Mouse (Mus musculus): ENCODE results near the gene Olfr1202. TPM values are rescaled to one million over a fixed set of nuclear protein-coding genes. Genes with fewer than 3 reads are reported as not detected.

The Olfr1202 gene
- not detected for polyA plus RNA-seq (2014; fragmentation: Illumina TruSeq; extraction: RNeasy Lipid Tissue Mini Kit (QIAGEN cat#74804); ENCODE audit: low read depth, low replicate concordance)

DNA sequence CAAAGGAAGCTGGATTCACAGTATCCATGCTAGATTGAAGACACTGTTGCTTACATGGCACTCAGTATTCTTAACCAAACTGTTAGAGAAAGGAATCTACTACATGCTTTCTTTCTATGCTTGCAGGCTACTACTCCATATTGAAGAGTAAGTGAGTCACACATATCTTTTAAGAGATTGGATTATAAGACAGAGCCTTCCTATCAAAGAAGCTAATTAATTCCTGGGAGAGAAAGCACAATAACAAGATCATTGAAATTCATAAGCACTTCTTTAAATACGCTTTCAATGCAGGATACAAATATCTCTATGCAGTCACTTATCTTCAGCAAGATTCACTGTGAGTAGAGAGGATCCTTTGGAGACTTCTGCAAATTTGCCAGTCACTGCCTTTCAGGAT is at the start of gene Olfr1202:
Gene Olfr1202 (plus strand): TSS at position 301 of the 400 bp plus-strand sequence.

DNA sequence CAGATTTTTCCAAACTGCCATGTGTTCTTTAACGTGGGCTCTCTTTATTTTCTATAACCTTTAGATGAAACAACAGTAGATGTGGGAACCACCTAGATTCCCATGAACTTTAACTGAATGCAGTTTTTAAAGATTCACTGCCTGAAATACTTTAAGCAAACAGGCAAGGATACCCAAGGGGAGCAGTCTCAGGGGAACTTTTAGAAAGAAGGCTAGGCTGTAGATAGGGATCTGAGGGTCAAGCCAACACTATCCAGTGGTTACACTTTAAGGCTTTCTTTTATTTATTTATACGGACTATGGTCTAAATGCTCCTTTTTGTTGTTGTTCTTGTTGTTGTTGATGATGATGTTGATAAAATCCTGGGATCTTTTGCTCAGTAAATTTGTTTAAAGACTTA is 43.9 kb upstream of the Olfr1202 start, which contains the start of gene Olfr1200:
Gene Olfr1200 (minus strand): TSS at position 101 of the 400 bp plus-strand sequence.

DNA sequence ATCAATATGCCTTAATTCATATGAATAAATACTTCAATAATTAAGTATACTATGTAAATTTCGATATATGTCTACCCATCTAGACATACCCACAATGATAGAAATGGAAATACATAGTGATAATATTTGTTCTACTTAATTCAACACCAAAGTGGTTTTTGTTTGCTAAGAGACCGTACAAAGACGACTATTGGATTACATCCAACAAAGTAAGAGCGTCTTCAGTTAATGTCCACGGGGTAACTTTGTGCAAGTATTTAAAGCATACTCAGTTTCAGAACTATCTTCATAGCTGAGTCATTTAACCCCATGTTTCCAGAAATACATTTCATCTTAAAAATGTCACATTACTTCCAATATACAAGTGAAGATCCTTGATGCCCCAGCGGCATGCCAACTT is 21.6 kb upstream of the Olfr1202 start, which contains the start of gene Olfr1201:
Gene Olfr1201 (plus strand): TSS at position 301 of the 400 bp plus-strand sequence.

DNA sequence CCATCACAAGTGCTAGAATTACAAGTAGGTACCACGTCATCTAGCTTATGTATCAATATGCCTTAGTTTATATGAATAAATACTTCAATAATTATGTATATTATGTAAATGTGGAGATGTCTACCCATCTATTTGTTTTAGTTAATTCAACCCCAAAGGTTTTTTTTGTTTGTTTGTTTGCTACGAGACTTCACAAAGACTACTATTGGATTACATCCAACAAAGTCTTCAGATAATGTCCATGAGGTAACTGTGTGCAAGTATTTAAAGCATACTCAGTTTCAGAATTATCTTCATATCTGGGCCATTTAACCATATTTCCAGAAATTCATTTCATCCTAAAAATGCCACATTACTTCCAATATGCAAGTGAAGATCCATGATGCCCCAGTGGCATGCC is 15.1 kb downstream of the Olfr1202 start, which contains the start of gene Olfr1205:
Gene Olfr1205 (plus strand): TSS at position 301 of the 400 bp plus-strand sequence.

DNA sequence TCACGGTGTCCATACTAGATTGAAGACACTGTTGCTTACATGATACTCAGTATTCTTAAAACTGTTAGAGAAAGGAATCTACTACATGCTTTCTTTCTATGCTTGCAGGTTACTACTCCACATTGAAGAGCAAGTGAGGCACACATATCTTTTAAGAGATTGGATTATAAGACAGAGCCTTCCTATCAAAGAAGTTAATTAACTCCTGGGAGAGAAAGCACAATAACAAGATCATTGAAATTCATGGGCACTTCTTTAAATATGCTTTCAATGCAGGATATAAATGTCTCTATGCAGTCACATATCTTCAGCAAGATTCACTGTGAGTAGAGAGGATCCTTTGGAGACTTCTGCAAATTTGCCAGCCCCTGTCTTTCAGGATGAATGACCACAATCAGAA is 34.7 kb downstream of the Olfr1202 start, which contains the start of gene Olfr1204:
Gene Olfr1204 (plus strand): TSS at position 301 of the 400 bp plus-strand sequence.

DNA sequence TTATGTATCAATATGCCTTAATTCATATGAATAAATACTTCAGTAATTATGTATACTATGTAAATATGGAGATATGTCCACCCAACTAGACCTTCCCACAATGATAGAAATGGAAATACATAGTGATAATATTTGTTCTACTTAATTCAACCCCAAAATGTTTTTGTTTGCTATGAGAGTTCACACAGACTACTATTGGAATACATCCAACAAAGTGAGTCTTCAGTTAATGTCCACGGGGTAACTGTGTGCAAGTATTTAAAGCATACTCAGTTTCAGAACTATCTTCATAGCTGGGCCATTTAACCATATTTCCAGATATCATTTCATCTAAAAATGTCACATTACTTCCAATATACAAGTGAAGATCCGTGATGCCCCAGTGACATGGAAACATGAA is 48.6 kb downstream of the Olfr1202 start, which contains the start of gene Olfr1206:
Gene Olfr1206 (plus strand): TSS at position 301 of the 400 bp plus-strand sequence.

Other genes with a start within 250 kb of the Olfr1202 start
- gene Olfr1189, start 228.0 kb upstream of the Olfr1202 start, polyA plus RNA-seq (2014; fragmentation: Illumina TruSeq; extraction: RNeasy Lipid Tissue Mini Kit (QIAGEN cat#74804); ENCODE audit: low read depth, low replicate concordance): not detected
- not detected for gene Olfr1191-ps1, start 174.0 kb upstream of the Olfr1202 start, polyA plus RNA-seq (2014; fragmentation: Illumina TruSeq; extraction: RNeasy Lipid Tissue Mini Kit (QIAGEN cat#74804); ENCODE audit: low read depth, low replicate concordance)
- not detected for gene Olfr1192-ps1, start 166.0 kb upstream of the Olfr1202 start, polyA plus RNA-seq (2014; fragmentation: Illumina TruSeq; extraction: RNeasy Lipid Tissue Mini Kit (QIAGEN cat#74804); ENCODE audit: low read depth, low replicate concordance)
- gene Olfr1193, start 138.9 kb upstream of the Olfr1202 start, polyA plus RNA-seq (2014; fragmentation: Illumina TruSeq; extraction: RNeasy Lipid Tissue Mini Kit (QIAGEN cat#74804); ENCODE audit: low read depth, low replicate concordance): not detected
- not detected for gene Olfr1195, start 125.3 kb upstream of the Olfr1202 start, polyA plus RNA-seq (2014; fragmentation: Illumina TruSeq; extraction: RNeasy Lipid Tissue Mini Kit (QIAGEN cat#74804); ENCODE audit: low read depth, low replicate concordance)
- gene Olfr1196, start 109.9 kb upstream of the Olfr1202 start, polyA plus RNA-seq (2014; fragmentation: Illumina TruSeq; extraction: RNeasy Lipid Tissue Mini Kit (QIAGEN cat#74804); ENCODE audit: low read depth, low replicate concordance): not detected
- gene Olfr1197, start 82.1 kb upstream of the Olfr1202 start, polyA plus RNA-seq (2014; fragmentation: Illumina TruSeq; extraction: RNeasy Lipid Tissue Mini Kit (QIAGEN cat#74804); ENCODE audit: low read depth, low replicate concordance): not detected
- gene Olfr1198, start 63.1 kb upstream of the Olfr1202 start, polyA plus RNA-seq (2014; fragmentation: Illumina TruSeq; extraction: RNeasy Lipid Tissue Mini Kit (QIAGEN cat#74804); ENCODE audit: low read depth, low replicate concordance): not detected
- gene Olfr1199, start 54.0 kb upstream of the Olfr1202 start, polyA plus RNA-seq (2014; fragmentation: Illumina TruSeq; extraction: RNeasy Lipid Tissue Mini Kit (QIAGEN cat#74804); ENCODE audit: low read depth, low replicate concordance): not detected
- not detected for gene Olfr1200, start 44.0 kb upstream of the Olfr1202 start, polyA plus RNA-seq (2014; fragmentation: Illumina TruSeq; extraction: RNeasy Lipid Tissue Mini Kit (QIAGEN cat#74804); ENCODE audit: low read depth, low replicate concordance)
- not detected for gene Olfr1201, start 21.5 kb upstream of the Olfr1202 start, polyA plus RNA-seq (2014; fragmentation: Illumina TruSeq; extraction: RNeasy Lipid Tissue Mini Kit (QIAGEN cat#74804); ENCODE audit: low read depth, low replicate concordance)
- not detected for gene Olfr1205, start 15.2 kb downstream of the Olfr1202 start, polyA plus RNA-seq (2014; fragmentation: Illumina TruSeq; extraction: RNeasy Lipid Tissue Mini Kit (QIAGEN cat#74804); ENCODE audit: low read depth, low replicate concordance)
- gene Olfr1204, start 34.8 kb downstream of the Olfr1202 start, polyA plus RNA-seq (2014; fragmentation: Illumina TruSeq; extraction: RNeasy Lipid Tissue Mini Kit (QIAGEN cat#74804); ENCODE audit: low read depth, low replicate concordance): not detected
- gene Olfr1206, start 48.7 kb downstream of the Olfr1202 start, polyA plus RNA-seq (2014; fragmentation: Illumina TruSeq; extraction: RNeasy Lipid Tissue Mini Kit (QIAGEN cat#74804); ENCODE audit: low read depth, low replicate concordance): not detected
- not detected for gene Olfr1208, start 87.8 kb downstream of the Olfr1202 start, polyA plus RNA-seq (2014; fragmentation: Illumina TruSeq; extraction: RNeasy Lipid Tissue Mini Kit (QIAGEN cat#74804); ENCODE audit: low read depth, low replicate concordance)
- not detected for gene Olfr1209, start 100.7 kb downstream of the Olfr1202 start, polyA plus RNA-seq (2014; fragmentation: Illumina TruSeq; extraction: RNeasy Lipid Tissue Mini Kit (QIAGEN cat#74804); ENCODE audit: low read depth, low replicate concordance)
- gene Olfr1211, start 123.6 kb downstream of the Olfr1202 start, polyA plus RNA-seq (2014; fragmentation: Illumina TruSeq; extraction: RNeasy Lipid Tissue Mini Kit (QIAGEN cat#74804); ENCODE audit: low read depth, low replicate concordance): not detected
- gene Olfr1212, start 139.5 kb downstream of the Olfr1202 start, polyA plus RNA-seq (2014; fragmentation: Illumina TruSeq; extraction: RNeasy Lipid Tissue Mini Kit (QIAGEN cat#74804); ENCODE audit: low read depth, low replicate concordance): not detected
- gene Gm13762, start 165.8 kb downstream of the Olfr1202 start, polyA plus RNA-seq (2014; fragmentation: Illumina TruSeq; extraction: RNeasy Lipid Tissue Mini Kit (QIAGEN cat#74804); ENCODE audit: low read depth, low replicate concordance): not detected
- not detected for gene Olfr1214, start 178.2 kb downstream of the Olfr1202 start, polyA plus RNA-seq (2014; fragmentation: Illumina TruSeq; extraction: RNeasy Lipid Tissue Mini Kit (QIAGEN cat#74804); ENCODE audit: low read depth, low replicate concordance)
- gene Olfr1215, start 192.5 kb downstream of the Olfr1202 start, polyA plus RNA-seq (2014; fragmentation: Illumina TruSeq; extraction: RNeasy Lipid Tissue Mini Kit (QIAGEN cat#74804); ENCODE audit: low read depth, low replicate concordance): not detected
- gene Olfr1216, start 203.8 kb downstream of the Olfr1202 start, polyA plus RNA-seq (2014; fragmentation: Illumina TruSeq; extraction: RNeasy Lipid Tissue Mini Kit (QIAGEN cat#74804); ENCODE audit: low read depth, low replicate concordance): not detected
- not detected for gene Olfr1217, start 217.6 kb downstream of the Olfr1202 start, polyA plus RNA-seq (2014; fragmentation: Illumina TruSeq; extraction: RNeasy Lipid Tissue Mini Kit (QIAGEN cat#74804); ENCODE audit: low read depth, low replicate concordance)
- gene Olfr1218, start 246.7 kb downstream of the Olfr1202 start, polyA plus RNA-seq (2014; fragmentation: Illumina TruSeq; extraction: RNeasy Lipid Tissue Mini Kit (QIAGEN cat#74804); ENCODE audit: low read depth, low replicate concordance): not detected

Measured in adipose tissue, adult 10 weeks (tissue).